Mouse (Mus musculus) forebrain, embryonic 10.5 days (tissue): ENCODE measurements around the gene Mrps21. TPM values are rescaled to one million over a fixed set of nuclear protein-coding genes. Genes with fewer than 3 reads are reported as not detected.
"Not testable (repeated sequence)": the region's sequence is repeated elsewhere in the genome, so short reads cannot be mapped to it uniquely, and the experiment has no call there.

Source experiments
- DNase-seq: peaks from one replicate; pipeline ENCODE4 v3.0.0-alpha.2; 2017; ENCODE audit warnings: low spot score; ENCODE audit errors: extremely low spot score
- H3K27ac ChIP-seq: fragments of 300-500 bp; sonication (generic); 2 replicates; pipeline ENCODE4 v1.5.1; 2016; ENCODE audit warnings: mild to moderate bottlenecking
- H3K27me3 ChIP-seq: fragments of 300-500 bp; sonication (generic); 2 replicates; pipeline ENCODE4 v1.6.1; 2016; ENCODE audit warnings: mild to moderate bottlenecking; ENCODE audit not compliant: poor library complexity, severe bottlenecking
- H3K36me3 ChIP-seq: fragments of 300-500 bp; sonication (generic); replicated peaks from 2 replicates; pipeline ENCODE4 v1.6.1; 2016; ENCODE audit warnings: mild to moderate bottlenecking, moderate library complexity
- H3K4me1 ChIP-seq: fragments of 300-500 bp; sonication (generic); 2 replicates; pipeline ENCODE4 v1.6.1; 2016
- H3K4me3 ChIP-seq: fragments of 300-500 bp; sonication (generic); 2 replicates; pipeline ENCODE4 v1.5.1; 2016; ENCODE audit warnings: mild to moderate bottlenecking, moderate library complexity
- H3K9me3 ChIP-seq: fragments of 300-500 bp; sonication (generic); 2 replicates; pipeline ENCODE4 v1.6.1; 2016; ENCODE audit warnings: mild to moderate bottlenecking, moderate library complexity
- WGBS: fragments of 180-500 bp; shearing (Covaris S2); methylation state at CpG from one replicate; pipeline ENCODE4 v1.1.7; 2016; 5-methylcytosine and 5-hydroxymethylcytosine counted together
- polyA plus RNA-seq: library from polyadenylated mRNA; unstranded; fragments of >200 nt; fragmentation: Nextera tagmentation; extraction: Ambion mirVana; gene quantifications from 2 replicates; pipeline ENCODE4 v1.2.1, GENCODE M21; 2016

The Mrps21 gene
- polyA plus RNA-seq, 1 experiment from 2014 or later: 353 TPM

GRCm38 (mm10) chr3:95860323-95860722, 11.0 kb downstream of the Mrps21 start:
- 94% methylated on average over 3 of the region's 3 CpGs for WGBS
- no peak for DNase-seq
- Histone ChIP-seq H3K9me3 (no peaks in the 10 kb centered on the region), H3K27me3 (no peaks in the 10 kb centered on the region), H3K4me3 (no peak overlapping the region), H3K27ac (no peak overlapping the region), H3K4me1 (peaks cover 6% of the 10 kb centered on the region), H3K36me3 (peaks cover 39% of the 10 kb centered on the region)

GRCm38 (mm10) chr3:95858278-95858677, 13.0 kb downstream of the Mrps21 start:
- peaks cover 24% of the 10 kb centered on the region for H3K36me3 ChIP-seq
- DNase-seq, H3K4me3 ChIP-seq, H3K27ac ChIP-seq, H3K27me3 ChIP-seq, H3K9me3 ChIP-seq: not testable (repeated sequence)
- WGBS: 98% methylated on average over 3 of the region's 3 CpGs
- H3K4me1 ChIP-seq: peaks cover 15% of the 10 kb centered on the region

GRCm38 (mm10) chr3:95857050-95857449, 14.3 kb downstream of the Mrps21 start:
- not testable (repeated sequence) for DNase-seq, H3K4me3 ChIP-seq, H3K27ac ChIP-seq, H3K9me3 ChIP-seq, H3K27me3 ChIP-seq
- Histone ChIP-seq H3K36me3 (peaks cover 26% of the 10 kb centered on the region), H3K4me1 (peaks cover 15% of the 10 kb centered on the region)
- WGBS: 96% methylated on average over 1 of the region's 1 CpGs

- Histone ChIP-seq H3K27ac (peak overlapping the region; percentile 93), H3K27me3 (no peaks in the 10 kb centered on the region), H3K4me1 (peaks cover 15% of the 10 kb centered on the region), H3K36me3 (peaks cover 26% of the 10 kb centered on the region), H3K9me3 (no peaks in the 10 kb centered on the region), H3K4me3 (peak overlapping the region; percentile 82)
- peak; percentile 18 for DNase-seq
- WGBS: 30% methylated on average over 7 of the region's 7 CpGs
Measured at GRCm38 (mm10) chr3:95856115-95856514, 15.2 kb downstream of the Mrps21 start.

GRCm38 (mm10) chr3:95855502-95856089, 15.7 kb downstream of the Mrps21 start, which contains the start of gene Prpf3:
Prpf3 (minus strand) TSS chr3:95855885.
- Histone ChIP-seq H3K4me3 (peak within 1 kb of the TSS; percentile 82), H3K27ac (peak within 1 kb of the TSS; percentile 93), H3K36me3 (peaks cover 31% of the 10 kb centered on the region), H3K9me3 (no peaks in the 10 kb centered on the region), H3K4me1 (peaks cover 15% of the 10 kb centered on the region), H3K27me3 (no peaks in the 10 kb centered on the region)
- peak; percentile 93 for DNase-seq
- under 1% methylated on average over 56 of the region's 56 CpGs for WGBS

- WGBS: 92% methylated on average over 8 of the region's 8 CpGs
- H3K27me3 ChIP-seq: no peaks in the 10 kb centered on the region
- DNase-seq: no peak
- no peak overlapping the region for H3K4me3 ChIP-seq
- H3K27ac ChIP-seq: no peak overlapping the region
- H3K36me3 ChIP-seq: peaks cover 74% of the 10 kb centered on the region
- H3K4me1 ChIP-seq: peaks cover 13% of the 10 kb centered on the region
- no peaks in the 10 kb centered on the region for H3K9me3 ChIP-seq
Measured at GRCm38 (mm10) chr3:95851317-95851716, 20.0 kb downstream of the Mrps21 start.

GRCm38 (mm10) chr3:95850611-95851010, 20.7 kb downstream of the Mrps21 start:
- Histone ChIP-seq H3K4me1 (peaks cover 8% of the 10 kb centered on the region), H3K27me3 (no peaks in the 10 kb centered on the region), H3K4me3 (no peak overlapping the region), H3K27ac (no peak overlapping the region), H3K36me3 (peaks cover 81% of the 10 kb centered on the region), H3K9me3 (no peaks in the 10 kb centered on the region)
- DNase-seq: no peak
- 93% methylated on average over 4 of the region's 4 CpGs for WGBS

- WGBS: 85% methylated on average over 3 of the region's 3 CpGs
- no peak for DNase-seq
- no peaks in the 10 kb centered on the region for H3K4me1 ChIP-seq
- H3K27ac ChIP-seq: no peak overlapping the region
- no peaks in the 10 kb centered on the region for H3K9me3 ChIP-seq
- H3K27me3 ChIP-seq: no peaks in the 10 kb centered on the region
- no peak overlapping the region for H3K4me3 ChIP-seq
- H3K36me3 ChIP-seq: peaks cover 100% of the 10 kb centered on the region
Measured at GRCm38 (mm10) chr3:95842503-95843214, 28.7 kb downstream of the Mrps21 start.

GRCm38 (mm10) chr3:95839250-95839649, 32.1 kb downstream of the Mrps21 start:
- whole genome bisulfite sequencing: 95% methylated on average over 2 of the region's 2 CpGs
- Histone ChIP-seq H3K36me3 (peaks cover 99% of the 10 kb centered on the region), H3K9me3 (no peaks in the 10 kb centered on the region), H3K4me3 (no peak overlapping the region), H3K27me3 (no peaks in the 10 kb centered on the region), H3K27ac (no peak overlapping the region), H3K4me1 (no peaks in the 10 kb centered on the region)
- DNase-seq: no peak

GRCm38 (mm10) chr3:95829053-95829452, 42.3 kb downstream of the Mrps21 start:
- no peaks in the 10 kb centered on the region for H3K4me1 ChIP-seq
- no peaks in the 10 kb centered on the region for H3K9me3 ChIP-seq
- DNase-seq: no peak
- H3K4me3 ChIP-seq: no peak overlapping the region
- peaks cover 70% of the 10 kb centered on the region for H3K36me3 ChIP-seq
- 94% methylated on average over 4 of the region's 4 CpGs for WGBS
- H3K27me3 ChIP-seq: no peaks in the 10 kb centered on the region
- no peak overlapping the region for H3K27ac ChIP-seq

GRCm38 (mm10) chr3:95826275-95826674, 45.0 kb downstream of the Mrps21 start:
- DNase-seq: no peak
- Histone ChIP-seq H3K27me3 (no peaks in the 10 kb centered on the region), H3K4me1 (no peaks in the 10 kb centered on the region), H3K4me3 (no peak overlapping the region), H3K36me3 (peaks cover 42% of the 10 kb centered on the region), H3K27ac (no peak overlapping the region), H3K9me3 (no peaks in the 10 kb centered on the region)
- WGBS: 86% methylated on average over 2 of the region's 2 CpGs

GRCm38 (mm10) chr3:95820046-95821010, 51.0 kb downstream of the Mrps21 start:
- Histone ChIP-seq H3K9me3 (no peaks in the 10 kb centered on the region), H3K4me1 (peaks cover 36% of the 10 kb centered on the region), H3K27me3 (no peaks in the 10 kb centered on the region), H3K36me3 (peaks cover 9% of the 10 kb centered on the region), H3K4me3 (peak overlapping the region; percentile 91), H3K27ac (peak overlapping the region; percentile 100)
- no peak for DNase-seq
- whole genome bisulfite sequencing: 49% methylated on average over 10 of the region's 10 CpGs
